23 mouse cellular contexts compared by ENCODE assay signal in genomic region chr7:140836243-140837115, GRCm38 (mm10). TPM values are rescaled to one million over a fixed set of nuclear protein-coding genes. Genes with fewer than 3 reads are reported as not detected.
DNase-seq lines count a peak whose midpoint lies in the region; ATAC-seq and TF ChIP-seq lines count a peak whose summit lies in the region.
"Had no signal": no experiment of that assay in that cellular context is flagged by ENCODE, and none has a peak within 500 bp of the region (broad histone marks: within the 10 kb centered on the region; RNA-seq: fewer than 3 reads in every experiment).

No protein-coding gene starts in this region.

- no peak overlapping the region for H3K9ac ChIP-seq in forebrain, embryonic 11.5 days (ENCODE audit: low read length)
- H3K9ac ChIP-seq in forebrain, embryonic 13.5 days = no peak overlapping the region
- H3K9ac ChIP-seq: embryonic facial prominence, embryonic 13.5 days; heart, embryonic 13.5 days had no signal

- intact Hi-C loops in left cerebral cortex, adult 2 months (cut with DNase I) = no loop called here
- intact Hi-C loops in left cerebral cortex, postnatal 10 days (cut with DNase I) = no loop called here
- intact Hi-C loops in gastrocnemius, adult 2 months (cut with DNase I) = loop anchor here (10.0 kb wide), 1 partner anchor 762 kb away; no protein-coding TSS in a partner anchor

- TF ChIP-seq CTCF in left cerebral cortex, adult 2 months (IDR thresholded peaks at IDR 0.05) = no peak
- TF ChIP-seq CTCF in gastrocnemius, adult 2 months (IDR thresholded peaks at IDR 0.05) = no peak

- H3K4me1 ChIP-seq in forebrain, embryonic 11.5 days (replicated peaks; ENCODE audit: control insufficient read depth, insufficient read depth, low read length) = no peaks in the 10 kb centered on the region; the same call in 1 of the 2 replicates
- no peaks in the 10 kb centered on the region for H3K4me1 ChIP-seq in forebrain, embryonic 13.5 days
- H3K4me1 ChIP-seq: embryonic facial prominence, embryonic 13.5 days; heart, embryonic 13.5 days had no signal

- 84% methylated on average over 9 of the region's 9 CpGs for WGBS in forebrain, embryonic 11.5 days
- WGBS in forebrain, embryonic 13.5 days = 85% methylated on average over 9 of the region's 9 CpGs

- no peaks in the 10 kb centered on the region for H3K36me3 ChIP-seq in forebrain, embryonic 11.5 days (ENCODE audit: control insufficient read depth, insufficient read depth, low read length)
- no peaks in the 10 kb centered on the region for H3K36me3 ChIP-seq in forebrain, embryonic 13.5 days (ENCODE audit: poor library complexity, severe bottlenecking)
- H3K36me3 ChIP-seq: embryonic facial prominence, embryonic 13.5 days; heart, embryonic 13.5 days had no signal

- H3K4me3 ChIP-seq in forebrain, embryonic 11.5 days (ENCODE audit: low read depth, low read length) = no peak overlapping the region
- H3K4me3 ChIP-seq in forebrain, embryonic 13.5 days = no peak overlapping the region
- H3K4me3 ChIP-seq in left cerebral cortex, adult 2 months = no peak overlapping the region
- H3K4me3 ChIP-seq in gastrocnemius, adult 2 months = no peak overlapping the region
- H3K4me3 ChIP-seq: embryonic facial prominence, embryonic 13.5 days; heart, embryonic 13.5 days had no signal

- no peak overlapping the region for H3K4me2 ChIP-seq in forebrain, embryonic 11.5 days (ENCODE audit: low read depth, low read length, severe bottlenecking)
- H3K4me2 ChIP-seq in forebrain, embryonic 13.5 days = no peak overlapping the region
- H3K4me2 ChIP-seq: embryonic facial prominence, embryonic 13.5 days; heart, embryonic 13.5 days had no signal

- ATAC-seq in forebrain, embryonic 11.5 days (replicated peaks; ENCODE audit: low FRiP score) = no peak
- ATAC-seq in forebrain, embryonic 13.5 days = no peak
- ATAC-seq in megakaryocyte, adult 5-6 weeks (ENCODE audit: poor library complexity, severe bottlenecking) = no peak
- ATAC-seq: hindbrain, postnatal 0 days had no signal

- no peak overlapping the region for H3K27ac ChIP-seq in forebrain, embryonic 11.5 days (ENCODE audit: low read depth, low read length)
- no peak overlapping the region for H3K27ac ChIP-seq in forebrain, embryonic 13.5 days
- H3K27ac ChIP-seq in left cerebral cortex, adult 2 months = peak overlapping the region; percentile 77
- H3K27ac ChIP-seq in gastrocnemius, adult 2 months = no peak overlapping the region
- H3K27ac ChIP-seq: embryonic facial prominence, embryonic 13.5 days; heart, embryonic 13.5 days; hindbrain, postnatal 0 days had no signal

- DNase-seq in forebrain, embryonic 11.5 days (ENCODE audit: low spot score) = peak; percentile 40
- no peak for DNase-seq in left cerebral cortex, adult 2 months (ENCODE audit: extremely low spot score in 1 of 2, low spot score in 2 of 2)
- no peak for DNase-seq in left cerebral cortex, postnatal 10 days (ENCODE audit: extremely low spot score in 1 of 2, low spot score in 2 of 2)
- DNase-seq in brain, adult 2 months (ENCODE audit: low read depth, low spot score) = peak; percentile 74
- peak; percentile 48 to 57 for DNase-seq in layer of hippocampus, postnatal 36 days
- no peak for DNase-seq in gastrocnemius, adult 2 months
- DNase-seq: cerebellum, adult 8-10 months; heart, postnatal 36 days; kidney, adult 2 months; kidney, postnatal 36 days; thymus, postnatal 25 days had no signal

- 0 out of 2 replicates have a peak, but pooled peaks cover 2% of the 10 kb centered on the region for H3K27me3 ChIP-seq in forebrain, embryonic 11.5 days (ENCODE audit: control insufficient read depth, insufficient read depth, low read length)
- H3K27me3 ChIP-seq in forebrain, embryonic 13.5 days = peaks cover 16% of the 10 kb centered on the region; the same call in 1 of the 2 replicates

- no peaks in the 10 kb centered on the region for H3K9me3 ChIP-seq in forebrain, embryonic 11.5 days (ENCODE audit: control insufficient read depth, low read length)
- no peaks in the 10 kb centered on the region for H3K9me3 ChIP-seq in forebrain, embryonic 13.5 days (replicated peaks)
- H3K9me3 ChIP-seq: embryonic facial prominence, embryonic 13.5 days; heart, embryonic 13.5 days had no signal

RNA-seq across cellular contexts. Expression of gene Urah, which starts 1.7 kb away (rescaled TPM):
- polyA plus RNA-seq in forebrain, embryonic 11.5 days (2014; fragmentation: Nextera tagmentation; extraction: Ambion mirVana) = 0.48 TPM in 1 of 2 replicates, not detected in the other
- not detected in 2 replicates for polyA plus RNA-seq in forebrain, embryonic 13.5 days (2015; fragmentation: Nextera tagmentation; extraction: Ambion mirVana)
- 1 to 10 TPM; 3.9 to 5.9 TPM for total RNA-seq in left cerebral cortex, adult 2 months (2021)
- under 1 TPM in 1 of 2 experiments, not detected in 1; 0.69 TPM for total RNA-seq in left cerebral cortex, postnatal 10 days (2021)
- total RNA-seq in layer of hippocampus, postnatal 36 days (2021) = 1 to 10 TPM; 1.8 to 2.9 TPM
- not detected for total RNA-seq in gastrocnemius, adult 2 months (2021)
- total RNA-seq in megakaryocyte, adult 5-6 weeks (2015) = not detected in 2 replicates
- not detected in 2 replicates for total RNA-seq in megakaryocyte, adult 5-6 weeks (2017)
- polyA plus RNA-seq: testis, adult 2 months had no signal

RNA-seq across cellular contexts. Expression of gene Scgb1c1, which starts 8.9 kb away (rescaled TPM):
- not detected in 2 replicates for polyA plus RNA-seq in forebrain, embryonic 11.5 days (2014; fragmentation: Nextera tagmentation; extraction: Ambion mirVana)
- not detected in 2 replicates for polyA plus RNA-seq in forebrain, embryonic 13.5 days (2015; fragmentation: Nextera tagmentation; extraction: Ambion mirVana)
- not detected for total RNA-seq in left cerebral cortex, adult 2 months (2021)
- total RNA-seq in left cerebral cortex, postnatal 10 days (2021) = not detected
- total RNA-seq in layer of hippocampus, postnatal 36 days (2021) = not detected
- not detected for total RNA-seq in gastrocnemius, adult 2 months (2021)
- total RNA-seq in megakaryocyte, adult 5-6 weeks (2015) = not detected in 2 replicates
- total RNA-seq in megakaryocyte, adult 5-6 weeks (2017) = not detected in 2 replicates
- total RNA-seq: adrenal gland, postnatal 14 days; gastrocnemius, postnatal 4 days; hindbrain, postnatal 0 days; left cerebral cortex, postnatal 36 days; midbrain, postnatal 0 days had no signal
- polyA plus RNA-seq: cortical plate, adult 2 months; embryonic facial prominence, embryonic 13.5 days; heart, embryonic 13.5 days; hindbrain, postnatal 0 days; liver, embryonic 16.5 days; midbrain, postnatal 0 days; testis, adult 2 months had no signal

RNA-seq across cellular contexts. Expression of gene Odf3, which starts 11.1 kb away (rescaled TPM):
- polyA plus RNA-seq in forebrain, embryonic 11.5 days (2014; fragmentation: Nextera tagmentation; extraction: Ambion mirVana) = not detected in 2 replicates
- polyA plus RNA-seq in forebrain, embryonic 13.5 days (2015; fragmentation: Nextera tagmentation; extraction: Ambion mirVana) = not detected in 2 replicates
- total RNA-seq in left cerebral cortex, adult 2 months (2021) = not detected
- not detected for total RNA-seq in left cerebral cortex, postnatal 10 days (2021)
- total RNA-seq in layer of hippocampus, postnatal 36 days (2021) = not detected
- total RNA-seq in gastrocnemius, adult 2 months (2021) = not detected
- not detected in 2 replicates for total RNA-seq in megakaryocyte, adult 5-6 weeks (2015)
- total RNA-seq in megakaryocyte, adult 5-6 weeks (2017) = not detected in 2 replicates
- total RNA-seq: adrenal gland, postnatal 14 days; gastrocnemius, postnatal 4 days; heart, postnatal 36 days; left cerebral cortex, postnatal 36 days; midbrain, postnatal 0 days had no signal
- polyA plus RNA-seq: liver, embryonic 16.5 days had no signal

RNA-seq across cellular contexts. Expression of gene Zfp941, which starts 14.5 kb away (rescaled TPM):
- 4.6 and 5.2 TPM in 2 replicates for polyA plus RNA-seq in forebrain, embryonic 11.5 days (2014; fragmentation: Nextera tagmentation; extraction: Ambion mirVana)
- 8.7 and 10.6 TPM in 2 replicates for polyA plus RNA-seq in forebrain, embryonic 13.5 days (2015; fragmentation: Nextera tagmentation; extraction: Ambion mirVana)
- 10 to 100 TPM; 29.1 to 31.2 TPM for total RNA-seq in left cerebral cortex, adult 2 months (2021)
- 10 to 100 TPM; 13.1 to 14.4 TPM for total RNA-seq in left cerebral cortex, postnatal 10 days (2021)
- 10 to 100 TPM; 12.3 to 13.3 TPM for total RNA-seq in layer of hippocampus, postnatal 36 days (2021)
- total RNA-seq in gastrocnemius, adult 2 months (2021) = not detected
- 0.16 TPM in 1 of 2 replicates, not detected in the other for total RNA-seq in megakaryocyte, adult 5-6 weeks (2015)
- 0.22 and 0.33 TPM in 2 replicates for total RNA-seq in megakaryocyte, adult 5-6 weeks (2017)

RNA-seq across cellular contexts. Expression of gene Gm45785, which starts 19.7 kb away (rescaled TPM):
- polyA plus RNA-seq in forebrain, embryonic 11.5 days (2014; fragmentation: Nextera tagmentation; extraction: Ambion mirVana) = not detected in 2 replicates
- not detected in 2 replicates for polyA plus RNA-seq in forebrain, embryonic 13.5 days (2015; fragmentation: Nextera tagmentation; extraction: Ambion mirVana)
- 1 to 10 TPM; 1.5 to 2.6 TPM for total RNA-seq in left cerebral cortex, adult 2 months (2021)
- 1 to 10 TPM in 1 of 2 experiments, under 1 TPM in 1; 0.89 to 1.1 TPM for total RNA-seq in left cerebral cortex, postnatal 10 days (2021)
- total RNA-seq in layer of hippocampus, postnatal 36 days (2021) = not detected
- not detected for total RNA-seq in gastrocnemius, adult 2 months (2021)
- total RNA-seq in megakaryocyte, adult 5-6 weeks (2015) = not detected in 2 replicates
- not detected in 2 replicates for total RNA-seq in megakaryocyte, adult 5-6 weeks (2017)
- total RNA-seq: gastrocnemius, postnatal 4 days; heart, postnatal 36 days had no signal
- polyA plus RNA-seq: embryonic facial prominence, embryonic 13.5 days; heart, embryonic 13.5 days; hindbrain, postnatal 0 days; kidney, adult 2 months; liver, embryonic 16.5 days; midbrain, postnatal 0 days; testis, adult 2 months had no signal

Comparison
In these comparisons a context has a peak if more than half of its experiments do, and no peak if none do; other contexts are left out.
1. DNase-seq: peak in forebrain, embryonic 11.5 days (single experiment), brain, adult 2 months (single experiment) and layer of hippocampus, postnatal 36 days (2 of 2); none in left cerebral cortex, adult 2 months (0 of 2), left cerebral cortex, postnatal 10 days (0 of 2) and gastrocnemius, adult 2 months (single experiment).